Mouse (Mus musculus): ENCODE results near the gene Gm525. TPM values are rescaled to one million over a fixed set of nuclear protein-coding genes. Genes with fewer than 3 reads are reported as not detected.

Gm525 gene
- polyA plus RNA-seq, 1 experiment from 2014 or later, result 0.93 TPM

GRCm38 (mm10) chr11:89098083-89098835 is 24.6 kb downstream of the Gm525 start:
- H3K27me3 ChIP-seq (replicated peaks; ENCODE audit: control insufficient read depth, insufficient read depth, low read length), result no peaks in the 10 kb centered on the region
- H3K4me2 ChIP-seq (replicated peaks; ENCODE audit: low read depth), result no peak overlapping the region
- no peak overlapping the region for H3K27ac ChIP-seq (ENCODE audit: low read depth, low read length)
- 79% methylated on average over 17 of the region's 17 CpGs for WGBS
- no peaks in the 10 kb centered on the region for H3K36me3 ChIP-seq (ENCODE audit: control insufficient read depth, insufficient read depth)
- H3K9me3 ChIP-seq (ENCODE audit: control insufficient read depth), result no peaks in the 10 kb centered on the region
- ATAC-seq, result no peak
- no peak overlapping the region for H3K9ac ChIP-seq (ENCODE audit: low read depth, low read length)
- TF ChIP-seq CTCF (IDR thresholded peaks at IDR 0.05; ENCODE audit: low read depth), result no peak
- H3K4me3 ChIP-seq (ENCODE audit: low read depth, low read length), result no peak overlapping the region
- no peaks in the 10 kb centered on the region for H3K4me1 ChIP-seq (replicated peaks; ENCODE audit: control insufficient read depth, insufficient read depth, low read length)

- Histone ChIP-seq H3K4me3 (ENCODE audit: low read depth, low read length) (no peak overlapping the region), H3K4me1 (replicated peaks; ENCODE audit: control insufficient read depth, insufficient read depth, low read length) (no peaks in the 10 kb centered on the region), H3K27me3 (replicated peaks; ENCODE audit: control insufficient read depth, insufficient read depth, low read length) (no peaks in the 10 kb centered on the region), H3K9ac (ENCODE audit: low read depth, low read length) (no peak overlapping the region), H3K4me2 (replicated peaks; ENCODE audit: low read depth) (no peak overlapping the region), H3K36me3 (ENCODE audit: control insufficient read depth, insufficient read depth) (no peaks in the 10 kb centered on the region), H3K27ac (ENCODE audit: low read depth, low read length) (no peak overlapping the region), H3K9me3 (ENCODE audit: control insufficient read depth) (no peaks in the 10 kb centered on the region)
- ATAC-seq, result no peak
- 73% methylated on average over 6 of the region's 6 CpGs for WGBS
- no peak for TF ChIP-seq CTCF (IDR thresholded peaks at IDR 0.05; ENCODE audit: low read depth)
These were observed 25.3 kb downstream of the Gm525 start for GRCm38 (mm10) chr11:89098930-89099329.

- peak; percentile 99 for TF ChIP-seq CTCF (IDR thresholded peaks at IDR 0.05; ENCODE audit: low read depth)
- Histone ChIP-seq H3K9ac (ENCODE audit: low read depth, low read length) (peak overlapping the region; percentile 42; the same call in 1 of the 2 replicates), H3K36me3 (ENCODE audit: control insufficient read depth, insufficient read depth) (no peaks in the 10 kb centered on the region), H3K4me2 (replicated peaks; ENCODE audit: low read depth) (peak overlapping the region; percentile 83), H3K27ac (ENCODE audit: low read depth, low read length) (no peak overlapping the region), H3K27me3 (replicated peaks; ENCODE audit: control insufficient read depth, insufficient read depth, low read length) (no peaks in the 10 kb centered on the region), H3K4me3 (ENCODE audit: low read depth, low read length) (peak overlapping the region; percentile 47), H3K4me1 (replicated peaks; ENCODE audit: control insufficient read depth, insufficient read depth, low read length) (no peaks in the 10 kb centered on the region), H3K9me3 (ENCODE audit: control insufficient read depth) (no peaks in the 10 kb centered on the region)
- under 1% methylated on average over 9 of the region's 9 CpGs for WGBS
- peak; percentile 87 for ATAC-seq
These were observed 26.8 kb downstream of the Gm525 start for GRCm38 (mm10) chr11:89100403-89100802.

GRCm38 (mm10) chr11:89100826-89101321 is 27.2 kb downstream of the Gm525 start:
- no peak for TF ChIP-seq CTCF (IDR thresholded peaks at IDR 0.05; ENCODE audit: low read depth)
- Histone ChIP-seq H3K4me3 (ENCODE audit: low read depth, low read length) (peak overlapping the region; percentile 47), H3K36me3 (ENCODE audit: control insufficient read depth, insufficient read depth) (no peaks in the 10 kb centered on the region), H3K4me1 (replicated peaks; ENCODE audit: control insufficient read depth, insufficient read depth, low read length) (no peaks in the 10 kb centered on the region), H3K4me2 (replicated peaks; ENCODE audit: low read depth) (peak overlapping the region; percentile 83), H3K27me3 (replicated peaks; ENCODE audit: control insufficient read depth, insufficient read depth, low read length) (no peaks in the 10 kb centered on the region), H3K9me3 (ENCODE audit: control insufficient read depth) (no peaks in the 10 kb centered on the region), H3K27ac (ENCODE audit: low read depth, low read length) (no peak overlapping the region), H3K9ac (ENCODE audit: low read depth, low read length) (peak overlapping the region; percentile 42)
- 13% methylated on average over 17 of the region's 17 CpGs for WGBS
- no peak for ATAC-seq

GRCm38 (mm10) chr11:89103166-89103565 is 29.5 kb downstream of the Gm525 start:
- Histone ChIP-seq H3K4me1 (replicated peaks; ENCODE audit: control insufficient read depth, insufficient read depth, low read length) (no peaks in the 10 kb centered on the region), H3K9ac (ENCODE audit: low read depth, low read length) (no peak overlapping the region), H3K4me3 (ENCODE audit: low read depth, low read length) (no peak overlapping the region), H3K27ac (ENCODE audit: low read depth, low read length) (no peak overlapping the region), H3K27me3 (replicated peaks; ENCODE audit: control insufficient read depth, insufficient read depth, low read length) (no peaks in the 10 kb centered on the region), H3K36me3 (ENCODE audit: control insufficient read depth, insufficient read depth) (no peaks in the 10 kb centered on the region), H3K4me2 (replicated peaks; ENCODE audit: low read depth) (no peak overlapping the region), H3K9me3 (ENCODE audit: control insufficient read depth) (no peaks in the 10 kb centered on the region)
- ATAC-seq, result no peak
- 89% methylated on average over 14 of the region's 14 CpGs for WGBS
- TF ChIP-seq CTCF (IDR thresholded peaks at IDR 0.05; ENCODE audit: low read depth), result no peak

GRCm38 (mm10) chr11:89105211-89105610 is 31.6 kb downstream of the Gm525 start:
- no peaks in the 10 kb centered on the region for H3K9me3 ChIP-seq (ENCODE audit: control insufficient read depth)
- 95% methylated on average over 8 of the region's 8 CpGs for WGBS
- no peak overlapping the region for H3K4me3 ChIP-seq (ENCODE audit: low read depth, low read length)
- no peaks in the 10 kb centered on the region for H3K36me3 ChIP-seq (ENCODE audit: control insufficient read depth, insufficient read depth)
- TF ChIP-seq CTCF (IDR thresholded peaks at IDR 0.05; ENCODE audit: low read depth), result no peak
- no peak overlapping the region for H3K4me2 ChIP-seq (replicated peaks; ENCODE audit: low read depth)
- H3K27ac ChIP-seq (ENCODE audit: low read depth, low read length), result no peak overlapping the region
- no peak for ATAC-seq
- no peak overlapping the region for H3K9ac ChIP-seq (ENCODE audit: low read depth, low read length)
- H3K27me3 ChIP-seq (replicated peaks; ENCODE audit: control insufficient read depth, insufficient read depth, low read length), result no peaks in the 10 kb centered on the region
- H3K4me1 ChIP-seq (replicated peaks; ENCODE audit: control insufficient read depth, insufficient read depth, low read length), result no peaks in the 10 kb centered on the region
